Mouse (Mus musculus) brain, adult 2 months (tissue): ENCODE measurements around the gene Loxl1.

Experiments used
- DNase-seq: peaks from one replicate; pipeline ENCODE4 v3.0.0; 2011; ENCODE audit warnings: low read depth, low spot score

Gene Loxl1

GRCm38 (mm10) chr9:58311191-58311910 lies 1.6 kb downstream of the Loxl1 start:
- no peak for DNase-seq

DNA sequence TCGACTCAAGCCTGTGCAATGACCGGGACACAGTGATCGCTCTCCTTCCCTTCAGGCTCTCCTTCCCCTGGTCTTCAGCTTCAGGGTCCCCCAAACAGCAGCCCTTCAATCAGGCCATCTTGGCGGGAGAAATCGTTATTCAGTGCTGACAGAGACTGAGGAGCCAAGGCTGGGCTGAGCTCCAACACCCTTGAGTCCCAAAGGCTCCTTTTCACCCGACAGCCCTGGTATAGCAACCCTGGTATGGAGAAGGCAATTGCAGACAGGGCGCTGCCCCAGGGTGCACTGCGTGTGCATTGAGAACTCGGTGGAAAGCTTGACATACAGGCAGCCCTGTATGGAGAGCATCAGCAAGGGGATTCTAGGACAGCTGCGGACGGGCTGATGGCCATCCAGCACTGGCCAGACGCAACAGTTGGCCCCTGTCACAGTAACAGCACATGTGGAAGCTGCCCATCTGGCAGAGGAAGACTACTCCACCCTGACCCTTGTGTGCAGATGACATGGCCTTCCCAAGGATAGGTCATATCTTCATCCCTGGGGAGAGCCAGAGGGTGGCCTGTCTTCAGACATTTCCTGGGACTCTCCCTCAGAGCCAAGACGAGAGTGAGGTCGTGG lies 2.8 kb downstream of the Loxl1 start:
- no peak for DNase-seq

- peak; percentile 62 for DNase-seq
Measured at GRCm38 (mm10) chr9:58308395-58308794, 4.6 kb downstream of the Loxl1 start.

- DNase-seq: no peak
Measured at GRCm38 (mm10) chr9:58305686-58306085, 7.3 kb downstream of the Loxl1 start.

- no peak for DNase-seq
Measured at GRCm38 (mm10) chr9:58303599-58304271, 9.3 kb downstream of the Loxl1 start.

DNA sequence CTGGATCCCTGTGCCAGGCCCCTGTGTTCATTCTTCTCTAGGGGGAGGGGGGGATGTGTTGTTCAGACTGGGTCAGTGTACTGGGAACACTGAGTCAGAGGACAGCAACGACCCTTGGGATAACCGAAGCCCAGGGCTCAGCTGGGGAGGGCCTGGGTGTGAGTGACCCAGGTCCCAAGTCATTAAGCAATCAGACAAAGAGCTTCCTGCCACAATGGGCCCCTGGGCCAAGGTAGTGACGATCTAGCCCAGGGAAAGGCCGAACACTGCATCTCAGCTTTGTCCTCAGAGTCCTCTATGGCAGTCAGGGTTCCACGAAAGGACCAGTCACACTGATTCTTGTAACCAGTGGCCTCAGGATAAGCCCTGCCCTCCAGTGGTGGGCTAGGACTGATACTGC lies 9.9 kb downstream of the Loxl1 start:
- no peak for DNase-seq

GRCm38 (mm10) chr9:58299356-58299799 lies 13.6 kb downstream of the Loxl1 start:
- no peak for DNase-seq

- no peak for DNase-seq
Measured at GRCm38 (mm10) chr9:58297961-58298477, 15.0 kb downstream of the Loxl1 start.

- DNase-seq: no peak
Measured at GRCm38 (mm10) chr9:58297065-58297464, 15.9 kb downstream of the Loxl1 start.

GRCm38 (mm10) chr9:58295766-58296361 lies 17.1 kb downstream of the Loxl1 start:
- no peak for DNase-seq

GRCm38 (mm10) chr9:58295345-58295744 lies 17.6 kb downstream of the Loxl1 start:
- no peak for DNase-seq

DNA sequence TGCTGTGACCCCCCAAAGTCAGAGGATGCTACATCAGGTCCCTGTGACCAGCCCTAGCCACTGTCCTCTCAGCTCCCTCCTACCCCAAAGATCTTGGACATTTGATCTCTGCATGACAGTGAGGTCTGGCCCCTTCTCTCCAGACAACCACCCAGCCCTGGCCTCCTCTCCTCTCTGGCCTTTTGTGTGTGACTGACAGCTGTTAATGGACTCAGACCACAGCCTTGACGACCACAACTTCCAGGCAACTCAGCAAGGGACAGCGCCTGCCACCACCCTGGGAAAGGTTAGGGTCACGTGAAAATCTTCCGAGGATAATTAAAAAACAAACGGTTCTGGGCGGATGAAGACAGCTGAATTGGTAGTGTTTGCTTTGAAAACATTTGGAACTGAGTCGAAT lies 18.5 kb downstream of the Loxl1 start:
- DNase-seq: no peak

GRCm38 (mm10) chr9:58289901-58290300 lies 23.1 kb downstream of the Loxl1 start:
- DNase-seq: no peak

DNA sequence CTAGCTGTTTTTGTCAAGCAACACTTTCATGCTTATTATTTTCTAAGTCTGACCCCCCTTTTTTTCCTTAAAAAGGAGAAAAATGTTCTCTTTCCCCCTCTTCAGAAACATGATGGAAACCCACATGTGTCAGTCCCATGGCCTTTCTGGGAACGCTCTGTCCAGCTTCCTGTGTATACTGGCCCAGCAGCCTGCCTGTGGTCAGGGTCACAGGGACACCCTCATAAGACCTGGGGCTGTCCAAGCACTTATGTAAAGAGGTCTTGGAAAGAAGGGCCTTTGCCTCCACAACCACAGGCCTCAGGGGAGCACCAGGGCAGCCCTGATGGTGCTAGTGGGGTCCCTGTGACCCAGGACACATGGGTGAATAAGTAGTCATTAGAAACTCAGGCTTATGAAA lies 23.9 kb downstream of the Loxl1 start:
- no peak for DNase-seq

DNA sequence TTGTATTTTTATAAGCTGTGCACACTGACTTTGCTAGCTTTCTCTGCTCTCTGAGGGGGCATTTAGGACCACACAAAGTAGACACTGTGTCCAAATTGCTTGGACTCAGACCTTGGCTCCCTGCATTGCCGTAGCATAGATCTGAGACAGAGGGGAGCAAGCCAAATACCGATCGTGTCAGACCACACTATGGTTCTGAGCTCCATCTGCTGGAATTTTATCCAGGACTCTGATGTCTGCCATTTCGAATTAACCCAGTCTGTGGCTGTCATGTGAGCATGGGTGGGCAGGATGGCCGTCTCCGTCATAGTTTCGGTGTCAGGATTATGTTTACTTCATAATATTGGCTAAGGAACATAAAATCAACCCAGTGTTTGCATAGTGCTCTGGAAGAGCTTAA lies 29.6 kb downstream of the Loxl1 start:
- no peak for DNase-seq

- peak; percentile 52 for DNase-seq
Measured at GRCm38 (mm10) chr9:58281597-58281996, 31.4 kb downstream of the Loxl1 start.

GRCm38 (mm10) chr9:58280259-58281109 lies 32.5 kb downstream of the Loxl1 start:
- peak; percentile 95 for DNase-seq

GRCm38 (mm10) chr9:58279780-58280179 lies 33.2 kb downstream of the Loxl1 start:
- DNase-seq: no peak

GRCm38 (mm10) chr9:58278821-58279723 lies 33.9 kb downstream of the Loxl1 start:
- no peak for DNase-seq

- DNase-seq: no peak
Measured at GRCm38 (mm10) chr9:58278313-58278712, 34.7 kb downstream of the Loxl1 start.
